Mouse (Mus musculus) embryonic facial prominence, embryonic 14.5 days (tissue): Measurements from ENCODE around the gene Tlr6. TPM values are rescaled to one million over a fixed set of nuclear protein-coding genes. Genes with fewer than 3 reads are reported as not detected.

Experiments used
- ATAC-seq: fragments of 200-750 bp; cut with Nextera tagmentation; 2 replicates; pipeline ENCODE4 v1.8.0; 2017; ENCODE audit warnings: low read depth, moderate number of reproducible peaks, moderate TSS enrichment
- DNase-seq: peaks from one replicate; pipeline ENCODE4 v3.0.0-alpha.2; 2015; ENCODE audit warnings: low spot score
- H3K27ac ChIP-seq: fragments of 300-500 bp; sonication (generic); replicated peaks from 2 replicates; pipeline ENCODE4 v1.5.1; 2014; ENCODE audit warnings: low read depth, mild to moderate bottlenecking, low read length, moderate library complexity
- H3K27me3 ChIP-seq: fragments of 300-500 bp; sonication (generic); replicated peaks from 2 replicates; pipeline ENCODE4 v1.6.1; 2014; ENCODE audit warnings: low read length; ENCODE audit not compliant: control insufficient read depth, insufficient read depth
- H3K36me3 ChIP-seq: fragments of 300-500 bp; sonication (generic); 2 replicates; pipeline ENCODE4 v1.6.1; 2014; ENCODE audit warnings: low read length, mixed read lengths; ENCODE audit not compliant: control insufficient read depth, insufficient read depth
- H3K4me1 ChIP-seq: fragments of 300-500 bp; sonication (generic); 2 replicates; pipeline ENCODE4 v1.6.1; 2014; ENCODE audit warnings: antibody characterized with exemption, low read length; ENCODE audit not compliant: control insufficient read depth, insufficient read depth
- H3K4me2 ChIP-seq: fragments of 300-500 bp; sonication (generic); 2 replicates; pipeline ENCODE4 v1.6.1; 2014; ENCODE audit warnings: low read depth, mild to moderate bottlenecking, low read length, moderate library complexity, mixed read lengths
- H3K4me3 ChIP-seq: fragments of 300-500 bp; sonication (generic); 2 replicates; pipeline ENCODE4 v1.5.1; 2014; ENCODE audit warnings: low read depth, mild to moderate bottlenecking, low read length
- H3K9ac ChIP-seq: fragments of 300-500 bp; sonication (generic); 2 replicates; pipeline ENCODE4 v1.6.1; 2014; ENCODE audit warnings: low read depth, mild to moderate bottlenecking, low read length, moderate library complexity, mixed read lengths
- H3K9me3 ChIP-seq: fragments of 300-500 bp; sonication (generic); 2 replicates; pipeline ENCODE4 v1.6.1; 2016; ENCODE audit warnings: low read length; ENCODE audit not compliant: control insufficient read depth
- WGBS: fragments of 180-500 bp; shearing (Covaris S2); extraction: QIAGEN DNeasy Blood & Tissue Kit; methylation state at CpG from one replicate; pipeline ENCODE4 v1.1.7; 2014; 5-methylcytosine and 5-hydroxymethylcytosine counted together
- polyA plus RNA-seq: library from polyadenylated mRNA; unstranded; fragments of >200 nt; fragmentation: Nextera tagmentation; extraction: Ambion mirVana; gene quantifications from 2 replicates; pipeline ENCODE4 v1.2.1, GENCODE M21; 2014

Tlr6 gene
- 1.6 and 1.7 TPM in 2 replicates for polyA plus RNA-seq

DNA sequence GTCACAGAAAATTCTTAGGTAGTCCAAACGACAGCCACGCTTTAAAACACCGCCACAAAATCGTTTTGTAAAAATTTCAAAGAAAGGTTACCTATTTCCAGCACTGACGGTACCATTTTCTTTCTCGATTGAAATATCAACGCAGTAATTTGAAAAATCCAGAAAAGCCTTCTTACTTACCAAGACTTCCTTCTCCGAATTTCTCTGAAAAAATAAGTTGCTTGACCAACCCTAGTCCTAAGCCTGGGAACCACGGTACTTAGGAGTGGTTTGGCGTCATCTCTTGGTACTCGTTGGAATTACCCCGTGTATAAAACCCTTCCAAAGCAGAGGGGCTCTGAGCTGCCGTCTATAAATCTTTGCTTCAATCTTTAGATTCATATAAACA is at the start of gene Tlr6:
TSS of gene Tlr6 (minus strand) at position 255 of the 388 bp plus-strand sequence.
- Histone ChIP-seq H3K9ac (no peak within 1 kb of the TSS), H3K27ac (no peak within 1 kb of the TSS), H3K4me1 (no peaks in the 10 kb centered on the region), H3K27me3 (no peaks in the 10 kb centered on the region), H3K9me3 (no peaks in the 10 kb centered on the region), H3K4me3 (no peak within 1 kb of the TSS), H3K4me2 (no peak within 1 kb of the TSS), H3K36me3 (no peaks in the 10 kb centered on the region)
- WGBS = 82% methylated on average over 13 of the region's 13 CpGs
- ATAC-seq (no peak), DNase-seq (no peak)

GRCm38 (mm10) chr5:65006011-65006491 is 46.2 kb upstream of the Tlr6 start:
- Histone ChIP-seq H3K4me1 (no peaks in the 10 kb centered on the region), H3K9ac (no peak overlapping the region), H3K4me2 (no peak overlapping the region), H3K9me3 (peaks cover 6% of the 10 kb centered on the region; the same call in 1 of the 2 replicates), H3K27me3 (no peaks in the 10 kb centered on the region), H3K4me3 (no peak overlapping the region), H3K36me3 (peaks cover 46% of the 10 kb centered on the region), H3K27ac (0 out of 2 replicates have a peak overlapping the region, but pooled peaks have one; percentile 13)
- DNase-seq (peak; percentile 37), ATAC-seq (peak; percentile 53)
- 33% methylated on average over 4 of the region's 4 CpGs for WGBS

DNA sequence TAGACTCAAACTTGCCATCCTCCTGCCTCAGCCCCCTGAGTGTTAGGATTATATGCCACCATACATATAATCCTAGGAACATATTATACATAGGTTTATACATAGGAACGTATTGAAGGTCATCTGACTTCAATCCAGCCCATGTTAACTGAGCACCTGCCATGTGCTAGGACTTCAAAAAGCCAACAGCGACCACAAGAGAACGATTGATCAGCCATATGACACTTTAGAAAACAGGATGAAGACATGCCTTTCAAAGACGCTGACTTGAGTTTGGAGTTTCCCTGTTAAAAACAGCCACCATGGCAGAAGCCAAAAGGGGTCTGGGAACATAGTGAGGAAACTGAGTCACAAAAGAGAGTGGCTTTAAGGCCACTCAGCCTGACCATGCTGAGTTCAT is 45.4 kb upstream of the Tlr6 start:
- no peak overlapping the region for H3K4me2 ChIP-seq
- WGBS = 92% methylated on average over 4 of the region's 4 CpGs
- H3K27me3 ChIP-seq = no peaks in the 10 kb centered on the region
- no peak for DNase-seq
- no peak overlapping the region for H3K4me3 ChIP-seq
- H3K9me3 ChIP-seq = peaks cover 4% of the 10 kb centered on the region; the same call in 1 of the 2 replicates
- ATAC-seq = no peak; the same call in 1 of the 2 replicates
- peaks cover 38% of the 10 kb centered on the region for H3K36me3 ChIP-seq
- no peak overlapping the region for H3K27ac ChIP-seq
- H3K4me1 ChIP-seq = no peaks in the 10 kb centered on the region
- H3K9ac ChIP-seq = no peak overlapping the region

- Histone ChIP-seq H3K27me3 (no peaks in the 10 kb centered on the region), H3K9me3 (no peaks in the 10 kb centered on the region), H3K4me1 (no peaks in the 10 kb centered on the region), H3K36me3 (peaks cover 26% of the 10 kb centered on the region), H3K4me2 (no peak overlapping the region), H3K4me3 (no peak overlapping the region), H3K27ac (no peak overlapping the region), H3K9ac (no peak overlapping the region)
- WGBS = 37% methylated on average over 7 of the region's 7 CpGs
- DNase-seq (no peak), ATAC-seq (no peak)
Observed at GRCm38 (mm10) chr5:65003946-65004535, 44.1 kb upstream of the Tlr6 start.

- no peaks in the 10 kb centered on the region for H3K4me1 ChIP-seq
- no peak overlapping the region for H3K27ac ChIP-seq
- H3K4me2 ChIP-seq = no peak overlapping the region
- ATAC-seq = peak; percentile 67
- peaks cover 26% of the 10 kb centered on the region for H3K36me3 ChIP-seq
- no peak overlapping the region for H3K9ac ChIP-seq
- H3K4me3 ChIP-seq = no peak overlapping the region
- H3K27me3 ChIP-seq = no peaks in the 10 kb centered on the region
- DNase-seq = peak; percentile 35
- 50% methylated on average over 10 of the region's 10 CpGs for WGBS
- no peaks in the 10 kb centered on the region for H3K9me3 ChIP-seq
Observed at GRCm38 (mm10) chr5:65002940-65003824, 43.3 kb upstream of the Tlr6 start.

DNA sequence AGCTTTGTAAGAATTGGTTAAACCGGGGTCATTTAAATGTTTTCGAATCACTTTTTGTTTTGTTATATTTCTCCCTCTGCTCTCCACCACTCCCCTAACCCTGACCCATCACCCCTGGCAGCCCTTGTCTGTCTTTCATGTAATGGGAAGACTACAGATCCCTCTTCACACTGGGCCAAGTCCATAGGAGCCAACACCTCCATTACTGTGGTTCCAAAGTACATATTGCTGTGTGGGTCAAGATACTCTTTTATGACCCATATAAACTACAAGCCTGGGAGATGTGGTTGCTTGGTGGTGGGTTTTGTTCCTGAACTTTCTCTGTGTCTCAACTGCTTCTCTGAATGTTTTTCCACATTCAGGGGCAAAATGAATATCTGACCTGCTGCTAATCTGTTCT is 35.5 kb upstream of the Tlr6 start:
- Histone ChIP-seq H3K4me1 (no peaks in the 10 kb centered on the region), H3K9ac (no peak overlapping the region), H3K27me3 (no peaks in the 10 kb centered on the region), H3K4me2 (no peak overlapping the region), H3K27ac (no peak overlapping the region), H3K36me3 (peaks cover 47% of the 10 kb centered on the region), H3K4me3 (no peak overlapping the region), H3K9me3 (no peaks in the 10 kb centered on the region)
- ATAC-seq = no peak
- WGBS = 95% methylated on average over 2 of the region's 2 CpGs
- no peak for DNase-seq

DNA sequence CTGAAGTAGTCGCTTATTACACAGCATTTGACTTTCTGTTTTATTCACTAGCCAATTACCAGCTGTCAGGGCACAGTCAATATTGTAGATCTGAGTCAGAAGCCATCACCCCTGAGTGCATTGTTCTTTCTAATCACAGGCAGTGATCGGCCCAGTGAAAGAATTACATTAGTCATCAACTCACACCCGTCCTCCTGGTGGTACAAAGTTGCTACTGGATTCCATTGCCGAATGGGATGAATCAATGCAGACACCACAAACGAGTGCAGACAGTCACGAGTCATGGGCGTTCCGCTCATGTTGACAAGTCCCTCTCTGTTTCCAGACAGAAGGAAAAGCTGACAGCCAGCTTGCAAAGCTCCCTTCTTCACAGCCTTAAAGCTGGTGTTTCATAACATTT is 32.6 kb upstream of the Tlr6 start:
- Histone ChIP-seq H3K9ac (no peak overlapping the region), H3K9me3 (no peaks in the 10 kb centered on the region), H3K4me3 (no peak overlapping the region), H3K4me1 (no peaks in the 10 kb centered on the region), H3K36me3 (peaks cover 44% of the 10 kb centered on the region), H3K27me3 (no peaks in the 10 kb centered on the region), H3K27ac (no peak overlapping the region), H3K4me2 (no peak overlapping the region)
- ATAC-seq (no peak), DNase-seq (peak; percentile 19)
- WGBS = 67% methylated on average over 8 of the region's 8 CpGs

GRCm38 (mm10) chr5:64989940-64990339 is 30.0 kb upstream of the Tlr6 start:
- H3K4me2 ChIP-seq = no peak overlapping the region
- H3K36me3 ChIP-seq = peaks cover 32% of the 10 kb centered on the region
- ATAC-seq = no peak
- no peak overlapping the region for H3K27ac ChIP-seq
- DNase-seq = no peak
- H3K9ac ChIP-seq = no peak overlapping the region
- 100% methylated on average over 1 of the region's 1 CpGs for WGBS
- no peaks in the 10 kb centered on the region for H3K4me1 ChIP-seq
- no peaks in the 10 kb centered on the region for H3K9me3 ChIP-seq
- H3K4me3 ChIP-seq = no peak overlapping the region
- H3K27me3 ChIP-seq = no peaks in the 10 kb centered on the region
